Mouse (Mus musculus) left cerebral cortex, postnatal 36 days (tissue): ENCODE results near the gene Shld2. TPM values are rescaled to one million over a fixed set of nuclear protein-coding genes. Genes with fewer than 3 reads are reported as not detected.
"Not testable (repeated sequence)": the region's sequence is repeated elsewhere in the genome, so short reads cannot be mapped to it uniquely, and the experiment has no call there.

Source experiments
- DNase-seq, 2 experiments: peaks; one replicate each; pipeline ENCODE4 v3.0.0; 2021 to 2022; ENCODE audit warnings: low spot score in 2 of 2, mixed read lengths in 1 of 2
- intact Hi-C: fragments of 180-260 bp; cut with DNase I; formaldehyde crosslinking; loops from one replicate; pipeline ENCODE4 v1.15.1; 2025
- total RNA-seq, 2 experiments: library from RNA; stranded (reverse); gene quantifications; 2 replicates each; pipeline ENCODE4 v1.2.3; 2021

Gene Shld2
- total RNA-seq, 2 experiments from 2014 or later, result 12.5 to 14.0 TPM

DNA sequence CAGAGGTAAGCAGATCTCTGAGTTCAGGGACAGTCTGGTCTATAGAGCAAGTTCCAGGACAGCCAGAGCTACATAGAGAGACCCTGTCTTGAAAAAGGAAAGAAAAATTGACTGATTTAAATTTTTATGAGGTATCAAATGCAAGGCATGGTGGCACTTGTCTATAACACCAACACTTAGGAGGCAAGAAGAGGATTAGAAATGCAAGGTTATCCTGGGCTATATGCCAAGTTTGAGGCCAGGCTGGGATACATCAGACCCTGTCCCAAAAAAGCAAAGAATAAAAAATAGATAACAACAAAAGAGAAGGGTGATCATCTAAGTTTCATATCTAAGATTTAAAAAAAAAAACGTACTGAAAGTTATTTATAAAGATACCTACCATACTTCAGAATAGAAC is 20.1 kb downstream of the Shld2 start:
- DNase-seq, result no peak

GRCm38 (mm10) chr14:34289259-34290015 is 20.9 kb downstream of the Shld2 start:
- DNase-seq, result no peak
- intact Hi-C loops, result no loop called here

More for the DNA sequence above, 20.1 kb downstream of the Shld2 start:
- intact Hi-C loops, result no loop called here

- no peak for DNase-seq
- intact Hi-C loops, result no loop called here
Measured at GRCm38 (mm10) chr14:34288396-34288795, 21.9 kb downstream of the Shld2 start.

- no peak for DNase-seq
- intact Hi-C loops, result no loop called here
Measured at GRCm38 (mm10) chr14:34281736-34282269, 28.5 kb downstream of the Shld2 start.

- DNase-seq, result no peak
Measured at GRCm38 (mm10) chr14:34280798-34281197, 29.5 kb downstream of the Shld2 start.

DNA sequence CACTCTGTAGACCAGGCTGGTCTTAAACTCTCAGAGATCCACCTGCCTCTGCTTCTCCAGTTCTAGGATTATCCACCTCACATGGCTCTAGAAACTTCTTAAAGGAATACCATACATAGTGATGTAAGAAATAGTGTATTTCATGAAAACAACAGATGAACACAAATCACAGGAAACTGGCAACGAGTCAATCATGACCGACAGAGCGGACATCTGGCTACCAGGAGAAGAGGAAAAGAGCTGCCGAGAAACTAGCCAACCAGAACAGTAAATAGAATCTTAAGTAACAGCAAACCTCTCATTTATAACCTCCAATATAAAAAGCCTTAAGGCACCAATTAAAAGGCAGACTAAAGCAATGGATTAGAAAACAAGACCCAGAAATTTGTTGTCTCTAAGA is 30.6 kb downstream of the Shld2 start:
- no peak for DNase-seq
- intact Hi-C loops, result loop anchor here (10.0 kb wide), 1 partner anchor 295 kb away; no protein-coding TSS in a partner anchor

More at GRCm38 (mm10) chr14:34280798-34281197, 29.5 kb downstream of the Shld2 start:
- intact Hi-C loops, result no loop called here

- intact Hi-C loops, result loop anchor here (10.0 kb wide), 1 partner anchor 300 kb away; no protein-coding TSS in a partner anchor
Measured at GRCm38 (mm10) chr14:34275225-34275624, 35.1 kb downstream of the Shld2 start.

GRCm38 (mm10) chr14:34274141-34274540 is 36.2 kb downstream of the Shld2 start:
- DNase-seq, result no peak
- intact Hi-C loops, result loop anchor here (5.0 to 10.0 kb wide), 3 partner anchors 38 to 301 kb away; partner anchors contain the start of genes Glud1 and Shld2

More at GRCm38 (mm10) chr14:34275225-34275624, 35.1 kb downstream of the Shld2 start:
- no peak for DNase-seq

GRCm38 (mm10) chr14:34273280-34273679 is 37.0 kb downstream of the Shld2 start:
- no peak for DNase-seq
- intact Hi-C loops, result loop anchor here (5.0 to 10.0 kb wide), 3 partner anchors 39 to 302 kb away; partner anchors contain the start of genes Glud1 and Shld2

GRCm38 (mm10) chr14:34268046-34268445 is 42.2 kb downstream of the Shld2 start:
- no peak for DNase-seq
- intact Hi-C loops, result no loop called here

DNA sequence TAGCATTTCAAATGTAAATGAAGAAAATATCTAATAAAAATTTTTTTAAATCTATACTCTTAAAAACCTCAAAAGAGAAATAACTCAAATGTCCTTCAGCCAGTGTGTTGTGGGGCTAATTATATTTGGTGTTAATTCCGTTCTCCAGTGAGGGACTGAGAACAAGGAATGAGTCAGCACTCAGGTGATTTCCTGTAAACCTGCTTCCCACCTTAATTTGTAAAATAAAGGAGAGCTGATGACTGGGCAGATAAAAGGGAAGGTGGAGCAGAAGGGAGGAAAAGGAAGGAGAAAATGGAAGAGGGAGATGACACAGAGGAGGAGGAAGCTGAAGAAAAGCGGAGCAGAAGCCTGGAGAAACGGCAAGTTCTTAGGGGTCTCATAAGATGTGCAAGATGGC is 51.8 kb downstream of the Shld2 start:
- intact Hi-C loops, DNase-seq: not testable (repeated sequence)

- DNase-seq, result no peak
- intact Hi-C loops, result no loop called here
Measured at GRCm38 (mm10) chr14:34253261-34253660, 57.0 kb downstream of the Shld2 start.

- intact Hi-C loops, result no loop called here
Measured at GRCm38 (mm10) chr14:34252470-34253145, 57.7 kb downstream of the Shld2 start.

GRCm38 (mm10) chr14:34240676-34241075 is 69.6 kb downstream of the Shld2 start:
- intact Hi-C loops, result no loop called here

More at GRCm38 (mm10) chr14:34252470-34253145, 57.7 kb downstream of the Shld2 start:
- no peak for DNase-seq

GRCm38 (mm10) chr14:34240263-34240662 is 70.0 kb downstream of the Shld2 start:
- intact Hi-C loops, result no loop called here
- no peak for DNase-seq

More at GRCm38 (mm10) chr14:34240676-34241075, 69.6 kb downstream of the Shld2 start:
- DNase-seq, result no peak

DNA sequence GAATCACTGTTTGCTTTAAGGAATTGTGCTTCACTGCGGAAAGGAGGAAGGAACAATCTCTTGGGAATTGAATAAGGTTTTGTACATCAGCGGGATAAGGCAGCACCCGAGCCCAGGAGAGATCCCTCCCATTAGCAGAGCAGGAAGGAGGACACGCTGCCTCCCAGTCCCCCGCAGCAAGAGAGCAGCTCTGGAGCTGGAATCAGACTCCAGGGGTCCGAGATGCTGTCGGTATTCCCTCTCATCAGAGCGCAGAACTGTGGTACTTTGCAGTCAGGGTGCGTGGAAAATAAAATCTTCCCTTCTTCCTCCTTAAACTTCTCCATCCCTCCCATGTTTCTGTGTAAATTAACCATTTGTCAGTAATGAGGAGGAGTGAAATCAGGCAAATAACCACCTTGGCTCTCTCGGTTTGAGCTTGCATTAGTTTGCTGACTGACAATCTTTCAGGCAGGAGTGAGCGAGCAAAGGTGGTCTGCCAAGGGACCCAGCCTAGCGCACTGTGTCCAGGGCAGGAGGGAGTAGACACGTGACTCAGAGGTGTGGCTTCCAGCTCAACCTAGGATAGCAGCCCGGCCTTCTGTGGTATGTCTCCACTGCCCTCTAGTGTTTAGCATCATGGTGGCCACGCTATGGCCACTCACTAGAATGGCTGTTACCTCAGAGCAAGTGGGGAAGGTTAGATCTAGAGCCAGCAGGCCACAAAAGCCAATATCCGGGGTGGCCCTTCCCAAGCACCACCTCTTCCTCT is 75.5 kb downstream of the Shld2 start:
- intact Hi-C loops, result no loop called here
- DNase-seq, result peak in 1 of 2 experiments; percentile 23

DNA sequence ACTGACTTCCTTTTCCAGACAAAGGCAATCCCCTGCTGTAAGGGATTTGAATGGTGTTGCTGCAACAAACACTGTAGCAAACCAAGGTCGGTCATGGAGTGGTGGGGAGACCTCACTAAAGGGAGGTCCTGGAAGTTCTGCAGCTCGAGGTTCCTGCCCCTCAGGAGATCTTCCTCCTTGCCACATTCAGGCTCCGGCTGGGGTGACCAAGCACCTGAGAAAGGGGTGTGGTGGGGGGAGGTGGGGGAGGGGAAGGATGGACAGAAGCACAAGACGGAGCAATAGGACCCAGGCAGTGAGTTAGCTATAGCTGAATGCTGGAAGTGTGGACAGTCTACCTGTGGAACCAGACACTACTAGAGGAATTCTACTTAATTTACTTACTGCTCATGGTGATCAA is 76.4 kb downstream of the Shld2 start:
- no peak for DNase-seq
- intact Hi-C loops, result no loop called here

DNA sequence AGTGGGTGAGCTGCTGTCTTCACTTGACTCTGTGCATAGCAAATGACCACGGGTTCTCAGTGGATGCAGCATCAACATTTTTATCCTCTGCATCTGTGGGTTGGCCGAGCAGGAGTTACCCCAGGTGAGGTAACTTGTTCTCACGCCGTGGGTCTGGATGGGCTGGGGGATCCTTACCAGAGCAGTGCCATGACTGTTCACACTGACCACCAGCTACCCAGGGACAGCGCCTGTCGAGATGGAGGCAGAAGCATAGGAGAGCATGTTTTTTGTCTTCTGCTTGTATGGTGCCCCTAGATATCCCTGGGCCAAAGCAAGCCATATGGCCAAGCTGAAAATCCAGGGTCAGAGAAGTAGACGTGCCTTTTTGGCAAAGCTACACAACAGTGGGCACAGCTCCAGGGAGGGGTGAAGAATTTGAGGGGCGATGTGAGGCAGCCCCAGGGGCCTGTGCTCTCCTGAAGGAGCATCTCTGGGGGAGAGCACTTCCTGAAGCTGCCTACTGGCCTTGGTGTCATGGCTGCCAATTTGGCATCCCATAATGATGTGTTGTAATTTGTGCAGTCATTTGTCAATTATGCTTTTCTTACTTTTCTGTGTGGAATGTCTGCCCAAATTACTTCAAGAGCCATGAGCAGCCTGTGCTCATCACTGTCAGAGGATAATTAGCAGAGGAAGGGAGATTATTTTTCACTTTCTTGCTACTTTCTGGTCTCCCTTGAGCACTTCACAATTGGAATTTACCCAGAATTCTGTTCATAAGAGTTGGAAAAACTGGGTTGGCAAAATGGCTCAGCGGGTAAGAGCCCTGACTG is 77.2 kb downstream of the Shld2 start:
- no peak for DNase-seq
- intact Hi-C loops, result no loop called here

GRCm38 (mm10) chr14:34232340-34232739 is 78.0 kb downstream of the Shld2 start:
- DNase-seq, result no peak
- intact Hi-C loops, result no loop called here
